Mouse (Mus musculus) spleen, adult 2 months (tissue): ENCODE data around the gene Rere. TPM values are rescaled to one million over a fixed set of nuclear protein-coding genes. Genes with fewer than 3 reads are reported as not detected.
A peak's percentile ranks its signal among the peaks of the same experiment; 100 is the strongest.
"Not testable (repeated sequence)": the region's sequence is repeated elsewhere in the genome, so short reads cannot be mapped to it uniquely, and the experiment has no call there.

ENCODE experiments used
- DNase-seq, 2 experiments: peaks; one replicate each; pipeline versions ENCODE4 v3.0.0 to v3.0.0-alpha.2; 2012 to 2021; ENCODE audit warnings: low spot score in 2 of 2, low read depth in 1 of 2
- H3K27ac ChIP-seq: fragments of 200-500 bp; 2 replicates; pipeline ENCODE4 v1.5.1; 2012; ENCODE audit warnings: low read length, inconsistent platforms; ENCODE audit not compliant: insufficient read depth
- H3K27me3 ChIP-seq: fragments of 200-500 bp; 2 replicates; pipeline ENCODE4 v1.6.1; 2012; ENCODE audit warnings: mild to moderate bottlenecking, moderate library complexity, low read length, inconsistent platforms; ENCODE audit not compliant: control insufficient read depth, insufficient read depth
- H3K36me3 ChIP-seq: fragments of 200-500 bp; 2 replicates; pipeline ENCODE4 v1.6.1; 2012; ENCODE audit warnings: mild to moderate bottlenecking, low read length, inconsistent platforms; ENCODE audit not compliant: control insufficient read depth, insufficient read depth
- H3K4me1 ChIP-seq: fragments of 200-500 bp; 2 replicates; pipeline ENCODE4 v1.6.1; 2011; ENCODE audit warnings: inconsistent platforms; ENCODE audit not compliant: control insufficient read depth, insufficient read depth, insufficient read length
- H3K4me3 ChIP-seq: fragments of 200-500 bp; 2 replicates; pipeline ENCODE4 v1.5.1; 2011; ENCODE audit warnings: mild to moderate bottlenecking, inconsistent platforms; ENCODE audit not compliant: insufficient read depth, insufficient read length; ENCODE audit errors: extremely low read depth
- CTCF ChIP-seq: fragments of 200-500 bp; IDR thresholded peaks from 2 replicates; pipeline ENCODE4 v1.5.1; 2011; ENCODE audit warnings: mild to moderate bottlenecking, inconsistent platforms; ENCODE audit not compliant: insufficient read depth, insufficient read length, insufficient replicate concordance; ENCODE audit errors: extremely low read depth
- POLR2A ChIP-seq: fragments of 200-500 bp; IDR thresholded peaks from 2 replicates; pipeline ENCODE4 v1.6.1; 2011; ENCODE audit warnings: low read depth, low read length, inconsistent platforms
- WGBS: fragments of 180-500 bp; shearing (Covaris S2); methylation state at CpG from one replicate; pipeline ENCODE4 v1.1.7; 2018; 5-methylcytosine and 5-hydroxymethylcytosine counted together
- polyA plus RNA-seq: library from polyadenylated mRNA; depleted of rRNA; stranded (reverse); fragments of >200 nt; gene quantifications from 2 replicates; pipeline ENCODE4 v1.2.3, GENCODE M21; 2012

The Rere gene
- polyA plus RNA-seq, 1 experiment = 66.2 TPM

- H3K36me3 ChIP-seq = no peaks in the 10 kb centered on the region; the same call in 1 of the 2 replicates
- 90% methylated on average over 4 of the region's 4 CpGs for WGBS
Observed at GRCm38 (mm10) chr4:150551390-150551789, 269.9 kb downstream of the Rere start.

GRCm38 (mm10) chr4:150552751-150553600 lies 271.5 kb downstream of the Rere start:
- Histone ChIP-seq H3K4me1 (peaks cover 18% of the 10 kb centered on the region; the same call in 1 of the 2 replicates), H3K27me3 (no peaks in the 10 kb centered on the region), H3K4me3 (no peak overlapping the region), H3K27ac (no peak overlapping the region), H3K36me3 (no peaks in the 10 kb centered on the region)
- no peak for TF ChIP-seq CTCF
- no peak for DNase-seq
- 56% methylated on average over 15 of the region's 15 CpGs for WGBS

More at GRCm38 (mm10) chr4:150551390-150551789, 269.9 kb downstream of the Rere start:
- TF ChIP-seq CTCF (no peak), POLR2A (no peak)
- Histone ChIP-seq H3K4me1 (peaks cover 7% of the 10 kb centered on the region; the same call in 1 of the 2 replicates), H3K4me3 (no peak overlapping the region), H3K27ac (no peak overlapping the region), H3K27me3 (no peaks in the 10 kb centered on the region)
- no peak for DNase-seq

DNA sequence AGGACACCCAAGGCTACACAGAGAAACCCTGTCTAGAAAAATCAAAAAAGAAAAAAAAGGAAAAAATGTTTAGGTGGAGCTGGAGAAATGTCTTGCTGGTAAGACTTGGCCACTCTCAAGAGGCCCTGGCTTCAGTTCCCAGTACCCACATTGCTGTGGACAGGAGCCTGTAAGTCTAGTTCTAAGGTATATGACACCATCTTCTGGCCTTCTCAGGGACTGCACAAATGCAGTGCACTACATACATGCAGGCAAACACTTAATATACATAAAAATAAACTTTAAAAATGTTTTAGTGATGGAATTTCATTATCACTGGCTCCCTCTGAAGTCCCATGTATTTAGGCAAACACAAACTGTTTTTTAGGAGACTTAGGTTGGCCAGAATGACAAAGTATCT lies 274.3 kb downstream of the Rere start:
- DNase-seq = no peak
- peaks cover 21% of the 10 kb centered on the region; the same call in 1 of the 2 replicates for H3K4me1 ChIP-seq
- H3K27me3 ChIP-seq = no peaks in the 10 kb centered on the region
- no peaks in the 10 kb centered on the region for H3K36me3 ChIP-seq
- no peak overlapping the region for H3K4me3 ChIP-seq
- peak overlapping the region; percentile 92 for H3K27ac ChIP-seq
- TF ChIP-seq CTCF (no peak), POLR2A (no peak)

- Histone ChIP-seq H3K27me3 (no peaks in the 10 kb centered on the region), H3K27ac (peak overlapping the region; percentile 92), H3K4me1 (peaks cover 21% of the 10 kb centered on the region; the same call in 1 of the 2 replicates), H3K36me3 (no peaks in the 10 kb centered on the region), H3K4me3 (no peak overlapping the region)
- WGBS = 3% methylated on average over 17 of the region's 17 CpGs
- TF ChIP-seq POLR2A (no peak), CTCF (no peak)
- peak; percentile 65 to 79 for DNase-seq
Observed at GRCm38 (mm10) chr4:150556382-150557221, 275.2 kb downstream of the Rere start.

- 54% methylated on average over 3 of the region's 3 CpGs for WGBS
Observed at GRCm38 (mm10) chr4:150557289-150557688, 275.8 kb downstream of the Rere start.

GRCm38 (mm10) chr4:150557976-150558375 lies 276.5 kb downstream of the Rere start:
- H3K27ac ChIP-seq = peak overlapping the region; percentile 76
- H3K4me3 ChIP-seq = no peak overlapping the region
- no peaks in the 10 kb centered on the region for H3K27me3 ChIP-seq
- TF ChIP-seq CTCF (no peak), POLR2A (no peak; the same call in 1 of the 2 replicates)
- WGBS = 8% methylated on average over 1 of the region's 1 CpGs
- H3K4me1 ChIP-seq = peaks cover 19% of the 10 kb centered on the region; the same call in 1 of the 2 replicates
- no peaks in the 10 kb centered on the region for H3K36me3 ChIP-seq
- DNase-seq = peak in 1 of 2 experiments; percentile 44

More at GRCm38 (mm10) chr4:150557289-150557688, 275.8 kb downstream of the Rere start:
- Histone ChIP-seq H3K4me1 (peaks cover 21% of the 10 kb centered on the region; the same call in 1 of the 2 replicates), H3K27ac (peak overlapping the region; percentile 76)
- not testable (repeated sequence) for H3K36me3 ChIP-seq, H3K4me3 ChIP-seq, H3K27me3 ChIP-seq, DNase-seq
